Mouse (Mus musculus) forebrain, embryonic 13.5 days (tissue): Measurements from ENCODE around the gene Sgpp1. TPM values are rescaled to one million over a fixed set of nuclear protein-coding genes. Genes with fewer than 3 reads are reported as not detected.

ENCODE experiments used
- polyA plus RNA-seq: library from polyadenylated mRNA; unstranded; fragments of >200 nt; fragmentation: Nextera tagmentation; extraction: Ambion mirVana; gene quantifications from 2 replicates; pipeline ENCODE4 v1.2.1, GENCODE M21; 2015

Gene Sgpp1
- polyA plus RNA-seq, 1 experiment from 2014 or later = 10.1 TPM

Other genes starting within 250 kb of the Sgpp1 start
- 21.8 and 24.0 TPM in 2 replicates for gene Ppp2r5e, start 139.5 kb downstream of the Sgpp1 start, polyA plus RNA-seq
- gene Wdr89, start 66.2 kb downstream of the Sgpp1 start, polyA plus RNA-seq = 8.4 and 9.3 TPM in 2 replicates
- gene Syne2, start 82.4 kb upstream of the Sgpp1 start, polyA plus RNA-seq = 137 TPM in 2 replicates